Mouse (Mus musculus) heart, embryonic 15.5 days (tissue): ENCODE measurements at regions not wholly inside any gene's neighbourhood (a gene's known extent, or its start where the extent isn't known, plus 50 kb on each side); places are given as distances from the start of the nearest gene placed in this dataset.

ENCODE experiments used
- ATAC-seq: fragments of 200-750 bp; cut with Nextera tagmentation; replicated peaks from 2 replicates; pipeline ENCODE4 v1.8.0; 2017; ENCODE audit warnings: low read depth, moderate TSS enrichment; ENCODE audit not compliant: insufficient number of reproducible peaks, insufficient read depth, low FRiP score
- H3K27ac ChIP-seq: fragments of 300-500 bp; sonication (generic); 2 replicates; pipeline ENCODE4 v1.5.1; 2015; ENCODE audit warnings: mild to moderate bottlenecking, inconsistent platforms
- H3K27me3 ChIP-seq: fragments of 300-500 bp; sonication (generic); 2 replicates; pipeline ENCODE4 v1.6.1; 2015; ENCODE audit warnings: inconsistent platforms
- H3K36me3 ChIP-seq: fragments of 300-500 bp; sonication (generic); 2 replicates; pipeline ENCODE4 v1.6.1; 2015; ENCODE audit warnings: mild to moderate bottlenecking, inconsistent platforms
- H3K4me1 ChIP-seq: fragments of 300-500 bp; sonication (generic); replicated peaks from 2 replicates; pipeline ENCODE4 v1.6.1; 2015; ENCODE audit warnings: inconsistent platforms
- H3K4me2 ChIP-seq: fragments of 300-500 bp; sonication (generic); 2 replicates; pipeline ENCODE4 v1.6.1; 2015; ENCODE audit warnings: inconsistent platforms, mild to moderate bottlenecking, moderate library complexity
- H3K4me3 ChIP-seq: fragments of 300-500 bp; sonication (generic); 2 replicates; pipeline ENCODE4 v1.5.1; 2015; ENCODE audit warnings: mild to moderate bottlenecking, inconsistent platforms
- H3K9ac ChIP-seq: fragments of 300-500 bp; sonication (generic); 2 replicates; pipeline ENCODE4 v1.6.1; 2015; ENCODE audit warnings: mild to moderate bottlenecking, inconsistent platforms
- H3K9me3 ChIP-seq: fragments of 300-500 bp; sonication (generic); replicated peaks from 2 replicates; pipeline ENCODE4 v1.6.1; 2016; ENCODE audit warnings: inconsistent platforms
- WGBS: fragments of 180-500 bp; shearing (Covaris S2); methylation state at CpG from one replicate; pipeline ENCODE4 v1.1.7; 2015; ENCODE audit warnings: mixed read lengths; 5-methylcytosine and 5-hydroxymethylcytosine counted together

- Histone ChIP-seq H3K36me3 (no peaks in the 10 kb centered on the region), H3K4me2 (no peak overlapping the region), H3K9ac (no peak overlapping the region), H3K27ac (no peak overlapping the region), H3K4me3 (no peak overlapping the region), H3K9me3 (no peaks in the 10 kb centered on the region), H3K27me3 (no peaks in the 10 kb centered on the region), H3K4me1 (no peaks in the 10 kb centered on the region)
- no peak for ATAC-seq
- WGBS: 60% methylated on average over 7 of the region's 7 CpGs
These were observed 72.4 kb upstream of the Ndufb6 start for GRCm38 (mm10) chr4:40351648-40352047.

- Histone ChIP-seq H3K4me2 (no peak overlapping the region), H3K9me3 (no peaks in the 10 kb centered on the region), H3K27ac (no peak overlapping the region), H3K36me3 (no peaks in the 10 kb centered on the region), H3K27me3 (no peaks in the 10 kb centered on the region), H3K4me1 (no peaks in the 10 kb centered on the region), H3K9ac (no peak overlapping the region), H3K4me3 (no peak overlapping the region)
- no peak for ATAC-seq
- WGBS: 70% methylated on average over 4 of the region's 4 CpGs
These were observed 71.9 kb upstream of the Ndufb6 start for GRCm38 (mm10) chr4:40351090-40351489.

GRCm38 (mm10) chr4:40345847-40346246 lies 66.6 kb upstream of the Ndufb6 start:
- Histone ChIP-seq H3K27ac (no peak overlapping the region), H3K36me3 (no peaks in the 10 kb centered on the region), H3K4me2 (no peak overlapping the region), H3K9me3 (no peaks in the 10 kb centered on the region), H3K4me3 (no peak overlapping the region), H3K27me3 (no peaks in the 10 kb centered on the region), H3K9ac (no peak overlapping the region), H3K4me1 (no peaks in the 10 kb centered on the region)
- 48% methylated on average over 3 of the region's 3 CpGs for WGBS
- no peak for ATAC-seq

DNA sequence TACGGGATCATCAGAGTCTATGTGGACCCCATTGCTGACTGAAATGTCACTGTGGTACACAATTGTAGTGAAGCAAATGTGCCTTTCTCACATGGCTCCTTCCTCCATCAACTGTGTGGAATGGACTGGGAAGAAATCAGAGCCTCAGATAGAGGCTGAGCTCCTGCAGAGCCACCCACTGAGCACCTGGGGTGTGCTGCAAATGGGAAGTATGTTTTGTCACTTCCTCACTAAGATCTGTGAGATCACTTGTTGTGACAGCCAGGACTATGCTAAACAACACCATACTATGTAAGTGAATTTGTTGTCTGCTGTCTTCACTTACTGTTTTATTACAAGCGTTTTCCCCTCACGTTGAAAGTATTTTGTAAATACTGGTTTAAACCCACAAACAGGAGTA lies 63.0 kb upstream of the Ndufb6 start:
- H3K4me2 ChIP-seq: no peak overlapping the region
- no peak overlapping the region for H3K27ac ChIP-seq
- no peaks in the 10 kb centered on the region for H3K4me1 ChIP-seq
- 72% methylated on average over 3 of the region's 3 CpGs for WGBS
- no peaks in the 10 kb centered on the region for H3K27me3 ChIP-seq
- H3K9me3 ChIP-seq: no peaks in the 10 kb centered on the region
- no peaks in the 10 kb centered on the region for H3K36me3 ChIP-seq
- no peak for ATAC-seq
- no peak overlapping the region for H3K4me3 ChIP-seq
- H3K9ac ChIP-seq: no peak overlapping the region

DNA sequence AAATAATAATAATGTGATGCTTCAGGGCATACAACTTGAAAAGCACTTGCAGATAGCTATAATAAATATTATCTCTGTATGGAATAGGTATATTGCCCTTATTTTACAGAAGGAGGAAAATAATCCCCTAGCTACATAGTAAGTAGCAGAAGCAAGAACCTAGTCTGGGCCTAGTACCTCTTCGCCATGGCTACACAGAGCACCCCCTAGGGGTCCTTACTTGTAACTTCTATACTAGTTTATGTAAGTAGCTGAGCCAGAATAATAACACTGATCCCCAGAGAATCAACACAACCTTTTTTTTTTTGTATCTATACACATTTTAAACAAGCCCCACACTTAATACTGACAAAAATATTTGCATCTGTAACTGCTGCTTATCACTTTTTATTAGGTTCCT lies 55.6 kb upstream of the Ndufb6 start:
- 52% methylated on average over 1 of the region's 1 CpGs for WGBS
- Histone ChIP-seq H3K9me3 (no peaks in the 10 kb centered on the region), H3K9ac (no peak overlapping the region), H3K36me3 (no peaks in the 10 kb centered on the region), H3K27me3 (no peaks in the 10 kb centered on the region), H3K4me1 (peaks cover 3% of the 10 kb centered on the region; the same call in 1 of the 2 replicates), H3K27ac (no peak overlapping the region), H3K4me3 (no peak overlapping the region), H3K4me2 (no peak overlapping the region)
- no peak for ATAC-seq

DNA sequence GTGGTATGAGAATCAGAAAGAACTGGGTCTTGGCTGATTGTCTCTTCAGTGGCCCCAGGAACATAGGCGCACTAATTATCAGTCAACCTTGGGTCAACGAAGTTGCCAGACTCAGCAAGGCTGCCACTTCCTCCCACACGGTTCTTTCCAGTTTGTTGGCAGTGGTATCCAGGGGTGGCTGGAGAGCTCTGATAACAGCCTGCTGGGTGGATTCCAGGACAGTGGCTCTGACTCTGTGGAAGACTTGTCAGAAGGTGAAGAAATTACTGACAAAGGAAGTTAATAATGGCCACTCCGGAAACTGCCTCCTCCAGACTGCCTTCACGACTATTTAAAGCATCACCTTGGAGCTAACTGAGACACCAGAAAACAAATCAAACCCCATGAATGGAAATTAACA lies 50.5 kb upstream of the Ndufb6 start:
- Histone ChIP-seq H3K27ac (peak overlapping the region; percentile 28; the same call in 1 of the 2 replicates), H3K4me3 (no peak overlapping the region), H3K9ac (no peak overlapping the region), H3K4me1 (peaks cover 8% of the 10 kb centered on the region; the same call in 1 of the 2 replicates), H3K27me3 (no peaks in the 10 kb centered on the region), H3K4me2 (no peak overlapping the region), H3K9me3 (no peaks in the 10 kb centered on the region), H3K36me3 (no peaks in the 10 kb centered on the region)
- WGBS: 11% methylated on average over 5 of the region's 5 CpGs
- ATAC-seq: no peak
